Mouse (Mus musculus) adrenal gland, adult 8-10 months (tissue): ENCODE measurements around the gene Rragc. TPM values are rescaled to one million over a fixed set of nuclear protein-coding genes. Genes with fewer than 3 reads are reported as not detected.

Experiments used
- DNase-seq: peaks from one replicate; pipeline ENCODE4 v3.0.0; 2022
- total RNA-seq, 4 experiments: library from RNA; stranded (reverse); gene quantifications; 2 replicates each; pipeline ENCODE4 v1.2.4; 2022

The Rragc gene
- total RNA-seq, 4 experiments from 2014 or later = 70.6 to 90.8 (median 79.6) TPM

- no peak for DNase-seq
Measured at GRCm38 (mm10) chr4:123952059-123952458, 34.8 kb downstream of the Rragc start.

- DNase-seq = peak; percentile 36
Measured at GRCm38 (mm10) chr4:123956703-123957491, 39.7 kb downstream of the Rragc start.

- DNase-seq = no peak
Measured at GRCm38 (mm10) chr4:123957492-123957808, 40.2 kb downstream of the Rragc start.

GRCm38 (mm10) chr4:123957891-123958290, 40.6 kb downstream of the Rragc start:
- DNase-seq = no peak

GRCm38 (mm10) chr4:123960955-123961354, 43.7 kb downstream of the Rragc start:
- DNase-seq = no peak

GRCm38 (mm10) chr4:123962721-123963120, 45.5 kb downstream of the Rragc start:
- no peak for DNase-seq

GRCm38 (mm10) chr4:123968663-123969321, 51.5 kb downstream of the Rragc start:
- no peak for DNase-seq

GRCm38 (mm10) chr4:123969458-123969857, 52.2 kb downstream of the Rragc start:
- DNase-seq = no peak

GRCm38 (mm10) chr4:123971059-123971458, 53.8 kb downstream of the Rragc start:
- DNase-seq = no peak

GRCm38 (mm10) chr4:123972423-123973049, 55.3 kb downstream of the Rragc start:
- no peak for DNase-seq

GRCm38 (mm10) chr4:123982105-123982504, 64.9 kb downstream of the Rragc start:
- DNase-seq = no peak

Other genes with a start within 250 kb of the Rragc start
- gene Macf1, start 233.1 kb upstream of the Rragc start, total RNA-seq = 100 to 1,000 TPM; 137 to 199 (median 157) TPM
- gene Ndufs5, start 199.2 kb upstream of the Rragc start, total RNA-seq = 100 to 1,000 TPM; 141 to 205 (median 168) TPM
- gene Akirin1, start 167.1 kb upstream of the Rragc start, total RNA-seq = 10 to 100 TPM; 70.9 to 77.6 (median 71.6) TPM
- 1 to 10 TPM in 2 of 4 experiments, under 1 TPM in 2; 0.38 to 2.4 (median 1.2) TPM for gene Rhbdl2, start 129.6 kb upstream of the Rragc start, total RNA-seq
- gene 4933427I04Rik, start 57.8 kb upstream of the Rragc start, total RNA-seq = under 1 TPM in 1 of 4 experiments, not detected in 3; 0.15 TPM
- gene Mycbp, start 12.6 kb upstream of the Rragc start, total RNA-seq = 10 to 100 TPM; 32.3 to 57.6 (median 45.2) TPM
- gene 4930535I16Rik, start 576 bp downstream of the Rragc start, total RNA-seq = not detected